Comparison of ENCODE assay signal across 13 mouse cellular contexts in genomic region chr1:155504581-155505328, GRCm38 (mm10). TPM values are rescaled to one million over a fixed set of nuclear protein-coding genes. Genes with fewer than 3 reads are reported as not detected.
DNase-seq lines count a peak whose midpoint lies in the region; ATAC-seq lines count a peak whose summit lies in the region.
"Had no signal": no experiment of that assay in that cellular context is flagged by ENCODE, and none has a peak within 500 bp of the region (broad histone marks: within the 10 kb centered on the region; RNA-seq: fewer than 3 reads in every experiment).

No protein-coding gene starts in this region.

- no peak overlapping the region for H3K4me3 ChIP-seq in forebrain, embryonic 16.5 days (replicated peaks; ENCODE audit: low read length)
- no peak overlapping the region for H3K4me3 ChIP-seq in forebrain, embryonic 11.5 days (ENCODE audit: low read depth, low read length)
- H3K4me3 ChIP-seq in limb, embryonic 15.5 days: no peak overlapping the region
- H3K4me3 ChIP-seq: forebrain, embryonic 12.5 days; liver, embryonic 12.5 days; myocyte had no signal

- no peak overlapping the region for H3K4me2 ChIP-seq in forebrain, embryonic 16.5 days (ENCODE audit: low read length)
- H3K4me2 ChIP-seq in forebrain, embryonic 11.5 days (ENCODE audit: low read depth, low read length, severe bottlenecking): no peak overlapping the region
- no peak overlapping the region for H3K4me2 ChIP-seq in limb, embryonic 15.5 days
- H3K4me2 ChIP-seq: forebrain, embryonic 12.5 days; liver, embryonic 12.5 days had no signal

- peaks cover 15% of the 10 kb centered on the region for H3K4me1 ChIP-seq in forebrain, embryonic 16.5 days (replicated peaks; ENCODE audit: control insufficient read depth, insufficient read depth, low read length)
- peaks cover 4% of the 10 kb centered on the region; the same call in 1 of the 2 replicates for H3K4me1 ChIP-seq in forebrain, embryonic 11.5 days (replicated peaks; ENCODE audit: control insufficient read depth, insufficient read depth, low read length)
- H3K4me1 ChIP-seq in limb, embryonic 15.5 days: peaks cover 20% of the 10 kb centered on the region
- H3K4me1 ChIP-seq: liver, embryonic 12.5 days had no signal

- ATAC-seq in forebrain, embryonic 16.5 days: peak; percentile 31; the same call in 1 of the 2 replicates
- ATAC-seq in forebrain, embryonic 11.5 days (replicated peaks; ENCODE audit: low FRiP score): no peak
- peak; percentile 78 for ATAC-seq in limb, embryonic 15.5 days (ENCODE audit: insufficient number of reproducible peaks, low FRiP score, low TSS enrichment, low read depth)
- ATAC-seq in frontal cortex, adult (ENCODE audit: low TSS enrichment): no peak
- ATAC-seq: liver, embryonic 12.5 days had no signal

- no peaks in the 10 kb centered on the region for H3K36me3 ChIP-seq in forebrain, embryonic 16.5 days (ENCODE audit: control insufficient read depth, insufficient read depth)
- H3K36me3 ChIP-seq in forebrain, embryonic 11.5 days (ENCODE audit: control insufficient read depth, insufficient read depth, low read length): no peaks in the 10 kb centered on the region
- no peaks in the 10 kb centered on the region for H3K36me3 ChIP-seq in limb, embryonic 15.5 days
- H3K36me3 ChIP-seq: forebrain, embryonic 12.5 days; liver, embryonic 12.5 days had no signal

- no peaks in the 10 kb centered on the region for H3K27me3 ChIP-seq in forebrain, embryonic 16.5 days (replicated peaks; ENCODE audit: control insufficient read depth, insufficient read depth, low read length)
- no peaks in the 10 kb centered on the region for H3K27me3 ChIP-seq in forebrain, embryonic 11.5 days (ENCODE audit: control insufficient read depth, insufficient read depth, low read length)
- H3K27me3 ChIP-seq in limb, embryonic 15.5 days: no peaks in the 10 kb centered on the region
- H3K27me3 ChIP-seq: forebrain, embryonic 12.5 days; liver, embryonic 12.5 days had no signal

- no peak overlapping the region for H3K9ac ChIP-seq in forebrain, embryonic 16.5 days (replicated peaks; ENCODE audit: low read depth, low read length)
- H3K9ac ChIP-seq in forebrain, embryonic 11.5 days (ENCODE audit: low read length): no peak overlapping the region
- no peak overlapping the region for H3K9ac ChIP-seq in limb, embryonic 15.5 days
- H3K9ac ChIP-seq: forebrain, embryonic 12.5 days; liver, embryonic 12.5 days had no signal

- no peak for DNase-seq in forebrain, embryonic 11.5 days (ENCODE audit: low spot score)
- DNase-seq in MN1 (ENCODE audit: low spot score): peak; percentile 48
- peak; percentile 38 to 67 for DNase-seq in heart, adult 9 months (ENCODE audit: low spot score in 2 of 2)
- no peak for DNase-seq in adrenal gland, postnatal 36 days
- no peak for DNase-seq in layer of hippocampus, adult 8-10 months (ENCODE audit: low spot score in 2 of 2)
- DNase-seq: cerebellum, adult 11-12 months had no signal

- no peak overlapping the region for H3K27ac ChIP-seq in forebrain, embryonic 16.5 days (ENCODE audit: low read length)
- H3K27ac ChIP-seq in forebrain, embryonic 11.5 days (ENCODE audit: low read depth, low read length): no peak overlapping the region
- H3K27ac ChIP-seq in limb, embryonic 15.5 days: peak overlapping the region; percentile 72
- H3K27ac ChIP-seq: forebrain, embryonic 12.5 days; kidney, postnatal 0 days; liver, embryonic 12.5 days had no signal

- no peaks in the 10 kb centered on the region for H3K9me3 ChIP-seq in forebrain, embryonic 16.5 days (ENCODE audit: control insufficient read depth, low read length)
- H3K9me3 ChIP-seq in forebrain, embryonic 11.5 days (ENCODE audit: control insufficient read depth, low read length): no peaks in the 10 kb centered on the region
- no peaks in the 10 kb centered on the region for H3K9me3 ChIP-seq in limb, embryonic 15.5 days
- H3K9me3 ChIP-seq: forebrain, embryonic 12.5 days; liver, embryonic 12.5 days had no signal

- WGBS in forebrain, embryonic 16.5 days: 50% methylated on average over 12 of the region's 12 CpGs
- WGBS in forebrain, embryonic 11.5 days: 74% methylated on average over 12 of the region's 12 CpGs
- 30% methylated on average over 12 of the region's 12 CpGs for WGBS in limb, embryonic 15.5 days

RNA-seq across cellular contexts. Expression of gene Acbd6, which starts 53.2 kb away (rescaled TPM):
- 84.4 and 87.4 TPM in 2 replicates for polyA plus RNA-seq in forebrain, embryonic 16.5 days (2015; fragmentation: Nextera tagmentation; extraction: Ambion mirVana)
- 80.5 and 87.8 TPM in 2 replicates for polyA plus RNA-seq in forebrain, embryonic 11.5 days (2014; fragmentation: Nextera tagmentation; extraction: Ambion mirVana)
- 67.0 and 73.4 TPM in 2 replicates for polyA plus RNA-seq in limb, embryonic 15.5 days (2015; fragmentation: Nextera tagmentation; extraction: Ambion mirVana)
- 10 to 100 TPM; 67.2 to 75.2 TPM for total RNA-seq in adrenal gland, postnatal 36 days (2021)
- total RNA-seq in layer of hippocampus, adult 8-10 months (2022): 10 to 100 TPM; 83.5 to 94.2 (median 89.7) TPM

Comparison
In these comparisons a context has a peak if more than half of its experiments do, and no peak if none do; other contexts are left out.
1. ATAC-seq: peak in forebrain, embryonic 16.5 days (single experiment) and limb, embryonic 15.5 days (single experiment); none in forebrain, embryonic 11.5 days (single experiment) and frontal cortex, adult (single experiment).
2. DNase-seq: peak in MN1 (single experiment) and heart, adult 9 months (2 of 2); none in forebrain, embryonic 11.5 days (single experiment), adrenal gland, postnatal 36 days (0 of 2) and layer of hippocampus, adult 8-10 months (0 of 2).